ENCODE assay signal across 14 mouse cellular contexts in the genomic region with DNA sequence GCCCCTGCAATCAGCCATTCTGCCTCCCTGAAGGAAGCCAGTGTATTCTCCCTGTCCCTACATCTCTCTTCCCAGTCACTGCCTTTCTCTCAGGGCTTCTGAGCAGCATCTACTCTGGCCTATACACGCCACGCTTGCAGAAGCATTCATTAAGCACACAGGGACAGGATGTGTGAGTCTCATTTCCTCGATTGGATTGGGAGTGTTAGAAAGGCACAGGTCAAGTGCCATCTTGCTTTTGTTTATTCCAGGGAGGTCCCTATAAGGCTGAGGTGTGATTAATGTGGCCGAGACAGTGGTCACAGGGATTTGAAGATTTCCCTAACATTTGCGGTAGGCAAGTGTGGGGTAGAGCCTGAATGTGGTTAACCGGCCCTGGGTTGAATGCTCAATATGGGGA. TPM values are rescaled to one million over a fixed set of nuclear protein-coding genes. Genes with fewer than 3 reads are reported as not detected.
DNase-seq lines count a peak whose midpoint lies in the region; ATAC-seq and TF ChIP-seq lines count a peak whose summit lies in the region.
"Had no signal": no experiment of that assay in that cellular context is flagged by ENCODE, and none has a peak within 500 bp of the region (broad histone marks: within the 10 kb centered on the region; RNA-seq: fewer than 3 reads in every experiment).

No protein-coding gene starts in this region.

- peak overlapping the region; percentile 30; the same call in 1 of the 2 replicates for H3K27ac ChIP-seq in kidney, adult 2 months (ENCODE audit: insufficient read depth, low read depth, low read length)
- peak overlapping the region; percentile 91 for H3K27ac ChIP-seq in thymus, adult 2 months (ENCODE audit: control insufficient read depth, insufficient read depth, low read length)
- no peak overlapping the region for H3K27ac ChIP-seq in liver, embryonic 12.5 days
- no peak overlapping the region for H3K27ac ChIP-seq in stomach, postnatal 0 days (replicated peaks)
- no peak overlapping the region for H3K27ac ChIP-seq in midbrain, embryonic 10.5 days (replicated peaks)
- H3K27ac ChIP-seq: embryonic facial prominence, embryonic 10.5 days; hindbrain, postnatal 0 days had no signal

- no peak for DNase-seq in kidney, adult 2 months
- no peak for DNase-seq in kidney, adult 11 months
- no peak for DNase-seq in thymus, adult 2 months
- DNase-seq in thymus, postnatal 25 days: no peak
- no peak for DNase-seq in stomach, postnatal 0 days (ENCODE audit: low spot score)
- DNase-seq in midbrain, embryonic 10.5 days (ENCODE audit: low spot score): no peak
- no peak for DNase-seq in layer of hippocampus, adult 9-11 months
- DNase-seq: cerebellum, adult 2 months; gastrocnemius, postnatal 10 days; layer of hippocampus, postnatal 36 days had no signal

- ATAC-seq in liver, embryonic 12.5 days: no peak
- ATAC-seq in stomach, postnatal 0 days (ENCODE audit: low FRiP score, low TSS enrichment): no peak
- ATAC-seq: hindbrain, postnatal 0 days; midbrain, embryonic 16.5 days had no signal

- no peak overlapping the region for H3K4me3 ChIP-seq in kidney, adult 2 months (ENCODE audit: insufficient read depth, low read depth, low read length)
- H3K4me3 ChIP-seq in thymus, adult 2 months (ENCODE audit: control insufficient read depth, insufficient read depth, low read length): peak overlapping the region; percentile 19; the same call in 1 of the 2 replicates
- no peak overlapping the region for H3K4me3 ChIP-seq in liver, embryonic 12.5 days
- H3K4me3 ChIP-seq in stomach, postnatal 0 days (ENCODE audit: low read depth, low read length): no peak overlapping the region
- H3K4me3 ChIP-seq in midbrain, embryonic 10.5 days: no peak overlapping the region
- H3K4me3 ChIP-seq: embryonic facial prominence, embryonic 10.5 days had no signal

- no peaks in the 10 kb centered on the region for H3K36me3 ChIP-seq in kidney, adult 2 months (ENCODE audit: control insufficient read depth, insufficient read depth, low read length)
- H3K36me3 ChIP-seq in thymus, adult 2 months (ENCODE audit: control insufficient read depth, insufficient read depth, low read length): peaks cover 7% of the 10 kb centered on the region; the same call in 1 of the 2 replicates
- H3K36me3 ChIP-seq in liver, embryonic 12.5 days: no peaks in the 10 kb centered on the region
- no peaks in the 10 kb centered on the region for H3K36me3 ChIP-seq in stomach, postnatal 0 days (ENCODE audit: control insufficient read depth, insufficient read depth, low read length)
- no peaks in the 10 kb centered on the region for H3K36me3 ChIP-seq in midbrain, embryonic 10.5 days
- H3K36me3 ChIP-seq: embryonic facial prominence, embryonic 10.5 days had no signal

- no peak for TF ChIP-seq CTCF in kidney, adult 2 months (conservative IDR thresholded peaks at IDR 0.05; ENCODE audit: insufficient read depth, insufficient read length, low read depth, low read length)
- no peak for TF ChIP-seq CTCF in thymus, adult 2 months (IDR thresholded peaks at IDR 0.05; ENCODE audit: borderline replicate concordance, control insufficient read depth, extremely low read depth, insufficient read depth, low read length, poor library complexity)
- no peak for TF ChIP-seq CTCF in stomach, postnatal 0 days (IDR thresholded peaks at IDR 0.05; ENCODE audit: low read depth)

- no peak overlapping the region for H3K9ac ChIP-seq in liver, embryonic 12.5 days
- no peak overlapping the region for H3K9ac ChIP-seq in stomach, postnatal 0 days (ENCODE audit: low read length)

- H3K4me2 ChIP-seq in liver, embryonic 12.5 days: peak overlapping the region; percentile 89
- H3K4me2 ChIP-seq in stomach, postnatal 0 days (replicated peaks; ENCODE audit: low read depth): peak overlapping the region; percentile 93; the same call in 1 of the 2 replicates

- WGBS in kidney, adult 2 months: 71% methylated on average over 6 of the region's 6 CpGs
- 9% methylated on average over 6 of the region's 6 CpGs for WGBS in thymus, adult 2 months
- WGBS in liver, embryonic 12.5 days (ENCODE audit: insufficient replicate concordance): 50% methylated on average over 6 of the region's 6 CpGs
- 58% methylated on average over 6 of the region's 6 CpGs for WGBS in stomach, postnatal 0 days
- WGBS in midbrain, embryonic 10.5 days: 80% methylated on average over 6 of the region's 6 CpGs

- H3K9me3 ChIP-seq in liver, embryonic 12.5 days (replicated peaks): no peaks in the 10 kb centered on the region
- no peaks in the 10 kb centered on the region for H3K9me3 ChIP-seq in stomach, postnatal 0 days (ENCODE audit: control insufficient read depth, low read length)
- H3K9me3 ChIP-seq in midbrain, embryonic 10.5 days (replicated peaks): no peaks in the 10 kb centered on the region
- H3K9me3 ChIP-seq: embryonic facial prominence, embryonic 10.5 days had no signal

- H3K27me3 ChIP-seq in kidney, adult 2 months (replicated peaks; ENCODE audit: control insufficient read depth, insufficient read depth, low read length): no peaks in the 10 kb centered on the region
- no peaks in the 10 kb centered on the region for H3K27me3 ChIP-seq in thymus, adult 2 months (ENCODE audit: control insufficient read depth, insufficient read depth, low read length)
- peaks cover 89% of the 10 kb centered on the region for H3K27me3 ChIP-seq in liver, embryonic 12.5 days (replicated peaks)
- H3K27me3 ChIP-seq in stomach, postnatal 0 days (ENCODE audit: control insufficient read depth, insufficient read depth, low read length): no peaks in the 10 kb centered on the region
- peaks cover 86% of the 10 kb centered on the region for H3K27me3 ChIP-seq in midbrain, embryonic 10.5 days (ENCODE audit: low read depth, poor library complexity, severe bottlenecking)

- TF ChIP-seq EP300 in stomach, postnatal 0 days (optimal IDR thresholded peaks at IDR 0.05): no peak

- H3K4me1 ChIP-seq in kidney, adult 2 months (ENCODE audit: control insufficient read depth, insufficient read depth, low read length): peaks cover 9% of the 10 kb centered on the region; the same call in 1 of the 2 replicates
- peaks cover 62% of the 10 kb centered on the region for H3K4me1 ChIP-seq in thymus, adult 2 months (replicated peaks; ENCODE audit: control insufficient read depth, insufficient read depth, low read length)
- H3K4me1 ChIP-seq in liver, embryonic 12.5 days: peaks cover 74% of the 10 kb centered on the region
- peaks cover 9% of the 10 kb centered on the region for H3K4me1 ChIP-seq in stomach, postnatal 0 days (replicated peaks; ENCODE audit: control insufficient read depth, insufficient read depth)
- peaks cover 43% of the 10 kb centered on the region for H3K4me1 ChIP-seq in midbrain, embryonic 10.5 days

- TF ChIP-seq POLR2A in kidney, adult 2 months (IDR thresholded peaks at IDR 0.05; ENCODE audit: low read depth, low read length): no peak
- no peak for TF ChIP-seq POLR2A in thymus, adult 2 months (IDR thresholded peaks at IDR 0.05; ENCODE audit: control insufficient read depth, extremely low read depth, insufficient read depth, low read length, poor library complexity)

RNA-seq across cellular contexts. Expression of gene Rcsd1, which starts 4.2 kb away (rescaled TPM):
- 11.7 and 15.6 TPM in 2 replicates for polyA plus RNA-seq in kidney, adult 2 months (2012; rRNA removed)
- 220 and 249 TPM in 2 replicates for polyA plus RNA-seq in thymus, adult 2 months (2012; rRNA removed)
- 10.7 and 10.8 TPM in 2 replicates for polyA plus RNA-seq in liver, embryonic 12.5 days (2016; fragmentation: Nextera tagmentation; extraction: Ambion mirVana)
- 16.1 TPM in 2 replicates for polyA plus RNA-seq in stomach, postnatal 0 days (2015; fragmentation: Nextera tagmentation; extraction: Ambion mirVana)
- 8.6 and 8.7 TPM in 2 replicates for polyA plus RNA-seq in midbrain, embryonic 10.5 days (2016; fragmentation: Nextera tagmentation; extraction: Ambion mirVana)

RNA-seq across cellular contexts. Expression of gene Creg1, which starts 58.2 kb away (rescaled TPM):
- 86.9 and 89.7 TPM in 2 replicates for polyA plus RNA-seq in kidney, adult 2 months (2012; rRNA removed)
- polyA plus RNA-seq in thymus, adult 2 months (2012; rRNA removed): 37.5 and 43.2 TPM in 2 replicates
- 299 and 300 TPM in 2 replicates for polyA plus RNA-seq in liver, embryonic 12.5 days (2016; fragmentation: Nextera tagmentation; extraction: Ambion mirVana)
- 139 and 140 TPM in 2 replicates for polyA plus RNA-seq in stomach, postnatal 0 days (2015; fragmentation: Nextera tagmentation; extraction: Ambion mirVana)
- 31.7 and 36.1 TPM in 2 replicates for polyA plus RNA-seq in midbrain, embryonic 10.5 days (2016; fragmentation: Nextera tagmentation; extraction: Ambion mirVana)

Comparison
In these comparisons a context has a peak if more than half of its experiments do, and no peak if none do; other contexts are left out.
1. H3K27ac ChIP-seq: peak in kidney, adult 2 months (single experiment) and thymus, adult 2 months (single experiment); none in liver, embryonic 12.5 days (single experiment), stomach, postnatal 0 days (single experiment) and midbrain, embryonic 10.5 days (single experiment).
2. RNA of gene Rcsd1, which starts 4.2 kb away (polyA plus RNA-seq): 220 to 249 TPM in thymus, adult 2 months; 16.1 TPM in stomach, postnatal 0 days, 11.7 to 15.6 TPM in kidney, adult 2 months, 10.7 to 10.8 TPM in liver, embryonic 12.5 days and 8.6 to 8.7 TPM in midbrain, embryonic 10.5 days; every median in the first group is over 10 times any median in the second.